Mouse (Mus musculus): Measurements from ENCODE around the gene Xrra1. TPM values are rescaled to one million over a fixed set of nuclear protein-coding genes. Genes with fewer than 3 reads are reported as not detected.
"Not testable (repeated sequence)": the region's sequence is repeated elsewhere in the genome, so short reads cannot be mapped to it uniquely, and the experiment has no call there.

The Xrra1 gene
- total RNA-seq, 2 experiments from 2014 or later: 0.77 to 1.6 TPM

- intact Hi-C loops (cut with DNase I): no loop called here
- Histone ChIP-seq H3K27ac (no peak overlapping the region), H3K4me3 (no peak overlapping the region)
- no peak for TF ChIP-seq CTCF (IDR thresholded peaks at IDR 0.05)
- no peak for DNase-seq (ENCODE audit: extremely low spot score in 1 of 2, low spot score in 2 of 2)
Observed at GRCm38 (mm10) chr7:99940669-99941068, 81.8 kb downstream of the Xrra1 start.

GRCm38 (mm10) chr7:99944520-99944919 is 85.6 kb downstream of the Xrra1 start:
- H3K4me3 ChIP-seq: no peak overlapping the region
- no peak for TF ChIP-seq CTCF (IDR thresholded peaks at IDR 0.05)
- intact Hi-C loops (cut with DNase I): no loop called here
- DNase-seq (ENCODE audit: extremely low spot score in 1 of 2, low spot score in 2 of 2): no peak
- H3K27ac ChIP-seq: no peak overlapping the region

- intact Hi-C loops (cut with DNase I); H3K27ac ChIP-seq; DNase-seq (ENCODE audit: extremely low spot score in 1 of 2, low spot score in 2 of 2); H3K4me3 ChIP-seq: not testable (repeated sequence)
Observed at GRCm38 (mm10) chr7:99945012-99945411, 86.1 kb downstream of the Xrra1 start.

DNA sequence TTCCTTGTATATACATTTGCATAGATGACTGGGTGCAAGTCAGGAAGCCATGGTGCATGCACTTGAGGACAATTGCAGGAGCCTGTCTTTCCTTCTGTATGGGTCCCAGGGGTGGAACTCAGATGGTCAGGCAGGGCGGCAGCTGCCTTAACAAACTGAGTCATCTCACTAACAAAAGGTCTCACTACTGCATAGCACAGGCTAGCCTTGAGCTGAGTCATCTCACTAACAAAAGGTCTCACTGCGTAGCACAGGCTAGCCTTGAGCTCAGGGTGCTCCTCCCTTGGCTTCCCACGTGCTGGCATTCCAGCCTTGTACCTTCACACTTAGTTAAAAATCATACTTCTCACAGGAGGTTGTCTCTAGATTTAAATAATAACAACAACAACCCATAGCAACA is 87.0 kb downstream of the Xrra1 start:
- H3K4me3 ChIP-seq: no peak overlapping the region
- no peak for DNase-seq (ENCODE audit: extremely low spot score in 1 of 2, low spot score in 2 of 2)
- intact Hi-C loops (cut with DNase I): loop anchor here (2.0 kb wide), 1 partner anchor 19 kb away; no protein-coding TSS in a partner anchor

GRCm38 (mm10) chr7:99946356-99946755 is 87.4 kb downstream of the Xrra1 start:
- DNase-seq (ENCODE audit: extremely low spot score in 1 of 2, low spot score in 2 of 2): no peak
- intact Hi-C loops (cut with DNase I): loop anchor here (2.0 kb wide), 1 partner anchor 18 kb away; no protein-coding TSS in a partner anchor
- TF ChIP-seq CTCF (IDR thresholded peaks at IDR 0.05): no peak
- Histone ChIP-seq H3K4me3 (no peak overlapping the region), H3K27ac (peak overlapping the region; percentile 44)

More for the DNA sequence above, 87.0 kb downstream of the Xrra1 start:
- peak overlapping the region; percentile 44 for H3K27ac ChIP-seq
- TF ChIP-seq CTCF (IDR thresholded peaks at IDR 0.05): no peak

- intact Hi-C loops (cut with DNase I): loop anchor here (2.0 kb wide), 1 partner anchor 17 kb away; no protein-coding TSS in a partner anchor
Observed at GRCm38 (mm10) chr7:99947329-99947728, 88.4 kb downstream of the Xrra1 start.

DNA sequence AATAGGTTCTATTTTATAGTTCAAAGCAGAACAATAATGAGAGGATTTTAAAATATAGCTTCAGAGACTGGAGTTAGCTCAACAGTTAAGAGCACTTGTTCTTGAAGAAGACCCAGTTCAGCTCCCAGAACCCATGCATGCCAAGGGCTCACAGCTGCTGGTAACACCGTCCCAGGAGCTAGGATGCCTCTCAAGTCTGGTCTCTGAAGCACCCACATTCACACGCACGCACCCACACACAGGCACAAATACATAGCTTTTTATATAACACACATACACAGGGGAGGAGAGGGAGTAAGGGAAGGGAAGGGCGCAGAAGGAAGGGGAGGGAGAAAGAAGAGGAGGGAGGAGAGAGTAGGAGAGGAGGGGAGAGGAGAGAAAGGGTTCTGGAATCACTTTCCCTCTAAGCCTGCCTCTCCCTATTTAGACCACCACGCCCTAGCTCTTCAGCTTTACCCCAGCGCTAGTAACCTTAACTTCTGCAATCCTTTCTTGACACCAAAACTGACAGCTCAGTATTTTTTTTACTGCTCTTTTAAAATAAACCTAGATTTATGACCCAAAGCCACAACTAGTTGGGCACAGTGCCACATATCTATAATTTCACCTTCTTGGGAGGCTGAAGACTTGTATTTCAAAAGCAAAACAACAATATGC is 94.7 kb downstream of the Xrra1 start:
- TF ChIP-seq CTCF (IDR thresholded peaks at IDR 0.05): no peak
- H3K27ac ChIP-seq: peak overlapping the region; percentile 87
- DNase-seq (ENCODE audit: extremely low spot score in 1 of 2, low spot score in 2 of 2): peak; percentile 52 to 62

More at GRCm38 (mm10) chr7:99947329-99947728, 88.4 kb downstream of the Xrra1 start:
- no peak for TF ChIP-seq CTCF (IDR thresholded peaks at IDR 0.05)
- Histone ChIP-seq H3K4me3 (no peak overlapping the region), H3K27ac (peak overlapping the region; percentile 82)
- DNase-seq (ENCODE audit: extremely low spot score in 1 of 2, low spot score in 2 of 2): peak; percentile 84 to 87

GRCm38 (mm10) chr7:99954212-99954611 is 95.3 kb downstream of the Xrra1 start:
- no peak for DNase-seq (ENCODE audit: extremely low spot score in 1 of 2, low spot score in 2 of 2)
- no peak for TF ChIP-seq CTCF (IDR thresholded peaks at IDR 0.05)
- intact Hi-C loops (cut with DNase I): no loop called here
- H3K27ac ChIP-seq: peak overlapping the region; percentile 63
- no peak overlapping the region for H3K4me3 ChIP-seq

More for the DNA sequence above, 94.7 kb downstream of the Xrra1 start:
- H3K4me3 ChIP-seq: no peak overlapping the region
- intact Hi-C loops (cut with DNase I): loop anchor here (1.0 kb wide), 1 partner anchor 12 kb away; no protein-coding TSS in a partner anchor

- Histone ChIP-seq H3K4me3 (no peak overlapping the region), H3K27ac (no peak overlapping the region)
- no peak for TF ChIP-seq CTCF (IDR thresholded peaks at IDR 0.05)
- intact Hi-C loops (cut with DNase I): no loop called here
- DNase-seq (ENCODE audit: extremely low spot score in 1 of 2, low spot score in 2 of 2): no peak
Observed at GRCm38 (mm10) chr7:99956095-99956494, 97.2 kb downstream of the Xrra1 start.

- DNase-seq (ENCODE audit: extremely low spot score in 1 of 2, low spot score in 2 of 2): no peak
- no peak for TF ChIP-seq CTCF (IDR thresholded peaks at IDR 0.05)
- intact Hi-C loops (cut with DNase I): no loop called here
- Histone ChIP-seq H3K4me3 (no peak overlapping the region), H3K27ac (peak overlapping the region; percentile 70)
Observed at GRCm38 (mm10) chr7:99957226-99957965, 98.5 kb downstream of the Xrra1 start.

- intact Hi-C loops (cut with DNase I); DNase-seq (ENCODE audit: extremely low spot score in 1 of 2, low spot score in 2 of 2); H3K4me3 ChIP-seq: not testable (repeated sequence)
- H3K27ac ChIP-seq: peak overlapping the region; percentile 34; the same call in 1 of the 2 replicates
Observed at GRCm38 (mm10) chr7:99960571-99960970, 101.7 kb downstream of the Xrra1 start.

- no peak for TF ChIP-seq CTCF (IDR thresholded peaks at IDR 0.05)
- DNase-seq (ENCODE audit: extremely low spot score in 1 of 2, low spot score in 2 of 2): no peak
- Histone ChIP-seq H3K4me3 (no peak overlapping the region), H3K27ac (no peak overlapping the region; the same call in 1 of the 2 replicates)
- intact Hi-C loops (cut with DNase I): no loop called here
Observed at GRCm38 (mm10) chr7:99961518-99961917, 102.6 kb downstream of the Xrra1 start.
